Mouse (Mus musculus): ENCODE measurements around the gene Mia. TPM values are rescaled to one million over a fixed set of nuclear protein-coding genes. Genes with fewer than 3 reads are reported as not detected.

The Mia gene
- total and polyA plus RNA-seq, 3 experiments = 0.44 to 2.0 (median 1.1) TPM

DNA sequence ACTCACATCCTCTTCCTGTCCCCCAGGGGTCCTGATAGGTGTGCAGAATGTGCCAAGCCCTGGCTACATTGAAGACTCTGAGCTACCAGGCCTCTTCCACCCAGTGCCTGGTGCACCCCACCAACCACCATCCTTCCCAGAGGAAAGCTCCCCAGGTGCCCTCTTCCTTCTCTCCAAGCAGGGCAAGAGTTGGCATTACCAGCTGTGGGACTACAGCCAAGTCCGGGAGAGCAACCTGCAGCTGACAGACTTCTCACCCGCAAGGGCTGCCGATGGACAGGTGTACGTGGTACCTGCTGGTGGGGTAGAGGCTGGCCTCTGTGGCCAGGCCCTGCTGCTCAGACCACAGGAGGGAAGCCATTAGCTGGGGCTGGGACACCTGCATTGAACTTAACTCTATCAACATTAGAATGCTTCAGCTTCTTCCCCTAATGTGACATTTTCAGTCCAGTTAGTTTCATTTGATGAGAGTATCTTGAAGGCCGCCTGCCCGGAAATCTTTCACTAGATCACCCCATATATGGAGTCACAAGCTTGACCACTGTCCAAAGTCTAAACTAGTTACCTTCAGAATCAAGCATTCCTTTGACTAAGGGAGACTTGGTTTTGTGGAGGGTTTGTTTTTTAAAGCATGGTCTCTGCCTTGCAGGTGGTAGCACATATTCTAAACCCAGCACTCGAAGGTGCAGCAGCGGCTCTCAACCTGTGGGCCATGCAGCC, 22.9 kb upstream of the Mia start:
- Histone ChIP-seq H3K9ac (ENCODE audit: insufficient read depth, low read depth) (no peak overlapping the region), H3K4me2 (ENCODE audit: insufficient read depth, low read depth, poor library complexity, severe bottlenecking) (no peak overlapping the region), H3K9me3 (replicated peaks; ENCODE audit: low read length) (no peaks in the 10 kb centered on the region), H3K4me1 (ENCODE audit: control insufficient read depth in 1 of 2, insufficient read depth in 2 of 2) (peaks cover 0 to 16% of the 10 kb centered on the region in 2 experiments; a peak in 2 of 4 replicates), H3K27me3 (replicated peaks) (no peaks in the 10 kb centered on the region), H3K36me3 (replicated peaks in 1 of 2; ENCODE audit: control insufficient read depth in 1 of 2, insufficient read depth in 1 of 2, low read length in 1 of 2) (peaks cover 29 to 76% of the 10 kb centered on the region in 2 experiments), H3K79me2 (replicated peaks; ENCODE audit: control insufficient read depth, extremely low read depth, insufficient read depth, poor library complexity, severe bottlenecking) (no peaks in the 10 kb centered on the region), H3K4me3 (replicated peaks in 1 of 3; ENCODE audit: low read depth in 2 of 3, low read length in 2 of 3, poor library complexity in 1 of 3) (no peak overlapping the region), H3K27ac (ENCODE audit: insufficient read depth, low read depth) (no peak overlapping the region)
- dilution Hi-C loops (cut with MboI; ENCODE audit: extremely low pct_ligation_motif_present, extremely low pct_unique_long_range_greater_than_20kb, low sequenced_read_pairs) = no loop called here
- no peak for DNase-seq (ENCODE audit: extremely low read depth)
- TF ChIP-seq SIN3A (IDR thresholded peaks at IDR 0.05; ENCODE audit: low read length) = no peak
- no peak for TF ChIP-seq JUND (conservative IDR thresholded peaks at IDR 0.05; ENCODE audit: low read depth, low read length)
- TF ChIP-seq BHLHE40 (IDR thresholded peaks at IDR 0.05; ENCODE audit: low read depth, low read length) = no peak
- TF ChIP-seq NELFE (IDR thresholded peaks at IDR 0.05; ENCODE audit: low read depth, low read length) = no peak
- no peak for TF ChIP-seq CHD2 (IDR thresholded peaks at IDR 0.05; ENCODE audit: low read length)
- in situ Hi-C loops (cut with MboI; ENCODE audit: low pct_ligation_motif_present, low pct_unique_long_range_greater_than_20kb, low sequenced_read_pairs) = no loop called here

DNA sequence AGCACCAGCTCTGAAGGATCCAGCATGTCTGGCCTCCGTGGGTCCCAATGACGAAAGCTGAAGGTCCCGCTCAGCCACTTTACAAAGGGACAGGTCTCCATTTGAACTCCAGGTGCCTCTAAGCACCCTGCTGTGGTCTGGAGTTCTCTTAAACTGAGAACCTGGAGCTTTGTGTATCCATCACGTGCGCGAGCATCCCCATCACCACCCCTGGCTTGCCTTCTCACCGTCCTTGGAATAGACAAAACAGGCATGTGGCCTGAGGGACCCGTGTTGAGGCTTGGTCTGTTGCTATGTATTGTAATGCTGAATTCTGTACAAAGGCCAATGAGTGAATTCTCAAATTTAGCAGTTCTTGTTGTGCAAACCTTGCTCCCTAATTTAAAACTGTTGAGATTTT, 17.8 kb upstream of the Mia start:
- Histone ChIP-seq H3K36me3 (replicated peaks in 1 of 2; ENCODE audit: control insufficient read depth in 1 of 2, insufficient read depth in 1 of 2, low read length in 1 of 2) (peaks cover 12 to 57% of the 10 kb centered on the region in 2 experiments), H3K27ac (ENCODE audit: insufficient read depth, low read depth) (no peak overlapping the region)

DNA sequence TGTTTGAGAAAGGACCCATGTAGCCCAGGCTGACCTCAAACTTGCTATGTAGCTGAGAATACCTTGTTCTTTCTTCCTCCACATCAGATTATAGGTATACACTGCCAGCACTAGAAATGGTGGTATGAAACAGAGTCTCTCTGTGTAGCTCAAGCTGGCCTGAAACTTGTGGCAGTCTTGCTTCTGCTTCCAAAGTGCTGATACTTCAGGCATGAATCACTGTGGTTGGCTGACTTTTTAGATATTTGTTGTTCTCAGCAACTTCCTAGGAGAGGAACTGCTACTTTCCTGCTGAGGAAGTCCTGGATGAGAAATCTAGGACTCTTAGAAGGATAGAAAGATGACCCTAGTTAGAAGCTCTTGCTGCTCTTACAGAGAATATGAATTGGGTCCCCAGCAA, 17.4 kb upstream of the Mia start:
- H3K4me2 ChIP-seq (ENCODE audit: insufficient read depth, low read depth, poor library complexity, severe bottlenecking) = no peak overlapping the region
- in situ Hi-C loops (cut with MboI; ENCODE audit: low pct_ligation_motif_present, low pct_unique_long_range_greater_than_20kb, low sequenced_read_pairs) (no loop called here), dilution Hi-C loops (cut with MboI; ENCODE audit: extremely low pct_ligation_motif_present, extremely low pct_unique_long_range_greater_than_20kb, low sequenced_read_pairs) (no loop called here)
- no peaks in the 10 kb centered on the region for H3K27me3 ChIP-seq (replicated peaks)
- no peak overlapping the region for H3K4me3 ChIP-seq (replicated peaks in 1 of 3; ENCODE audit: low read depth in 2 of 3, low read length in 2 of 3, poor library complexity in 1 of 3)
- peaks cover 6 to 53% of the 10 kb centered on the region in 2 experiments for H3K4me1 ChIP-seq (ENCODE audit: control insufficient read depth in 1 of 2, insufficient read depth in 2 of 2)
- no peak overlapping the region for H3K9ac ChIP-seq (ENCODE audit: insufficient read depth, low read depth)
- no peaks in the 10 kb centered on the region for H3K9me3 ChIP-seq (replicated peaks; ENCODE audit: low read length)
- no peak for DNase-seq (ENCODE audit: extremely low read depth)
- no peak overlapping the region for H3K27ac ChIP-seq (ENCODE audit: insufficient read depth, low read depth)
- H3K79me2 ChIP-seq (replicated peaks; ENCODE audit: control insufficient read depth, extremely low read depth, insufficient read depth, poor library complexity, severe bottlenecking) = peaks cover 20% of the 10 kb centered on the region
- TF ChIP-seq EP300 (IDR thresholded peaks at IDR 0.05; ENCODE audit: low read length) (no peak), NELFE (IDR thresholded peaks at IDR 0.05; ENCODE audit: low read depth, low read length) (no peak)
- peaks cover 12 to 57% of the 10 kb centered on the region in 2 experiments for H3K36me3 ChIP-seq (replicated peaks in 1 of 2; ENCODE audit: control insufficient read depth in 1 of 2, insufficient read depth in 1 of 2, low read length in 1 of 2)

More for the DNA sequence above, 17.8 kb upstream of the Mia start:
- in situ Hi-C loops (cut with MboI; ENCODE audit: low pct_ligation_motif_present, low pct_unique_long_range_greater_than_20kb, low sequenced_read_pairs) (no loop called here), dilution Hi-C loops (cut with MboI; ENCODE audit: extremely low pct_ligation_motif_present, extremely low pct_unique_long_range_greater_than_20kb, low sequenced_read_pairs) (no loop called here)
- Histone ChIP-seq H3K9me3 (replicated peaks; ENCODE audit: low read length) (no peaks in the 10 kb centered on the region), H3K4me2 (ENCODE audit: insufficient read depth, low read depth, poor library complexity, severe bottlenecking) (no peak overlapping the region), H3K79me2 (replicated peaks; ENCODE audit: control insufficient read depth, extremely low read depth, insufficient read depth, poor library complexity, severe bottlenecking) (peaks cover 15% of the 10 kb centered on the region), H3K9ac (ENCODE audit: insufficient read depth, low read depth) (no peak overlapping the region), H3K27me3 (replicated peaks) (no peaks in the 10 kb centered on the region), H3K4me1 (ENCODE audit: control insufficient read depth in 1 of 2, insufficient read depth in 2 of 2) (peaks cover 2 to 49% of the 10 kb centered on the region in 2 experiments), H3K4me3 (replicated peaks in 1 of 3; ENCODE audit: low read depth in 2 of 3, low read length in 2 of 3, poor library complexity in 1 of 3) (no peak overlapping the region)
- DNase-seq (ENCODE audit: extremely low read depth) = no peak
- no peak for TF ChIP-seq MAZ (IDR thresholded peaks at IDR 0.05; ENCODE audit: low read depth, low read length)
